Mouse (Mus musculus): ENCODE measurements around the gene Iqgap2. TPM values are rescaled to one million over a fixed set of nuclear protein-coding genes. Genes with fewer than 3 reads are reported as not detected.

Gene Iqgap2
- total and polyA plus RNA-seq, 3 experiments = 0.61 to 2.5 (median 2.2) TPM

GRCm38 (mm10) chr13:95651870-95652668, 239.7 kb downstream of the Iqgap2 start:
- Histone ChIP-seq H3K27me3 (ENCODE audit: control insufficient read depth, insufficient read depth, low read length) (no peaks in the 10 kb centered on the region), H3K79me2 (replicated peaks; ENCODE audit: control insufficient read depth, insufficient read depth, low read length) (no peaks in the 10 kb centered on the region), H3K4me1 (ENCODE audit: control insufficient read depth, insufficient read depth, low read length) (peaks cover 1% of the 10 kb centered on the region; the same call in 1 of the 2 replicates), H3K9ac (ENCODE audit: low read depth, low read length) (no peak overlapping the region), H3K4me3 (no peak overlapping the region), H3K36me3 (ENCODE audit: control insufficient read depth, insufficient read depth, low read length) (no peaks in the 10 kb centered on the region), H3K27ac (no peak overlapping the region)
- WGBS = 56% methylated on average over 7 of the region's 7 CpGs
- no peak for DNase-seq
- TF ChIP-seq POLR2A (IDR thresholded peaks at IDR 0.05; ENCODE audit: insufficient read depth, low read depth, low read length) (no peak), EP300 (IDR thresholded peaks at IDR 0.05; ENCODE audit: insufficient read depth, low read depth, low read length) (no peak), CTCF (IDR thresholded peaks at IDR 0.05) (no peak)
- intact Hi-C loops (cut with DNase I) = no loop called here

GRCm38 (mm10) chr13:95649941-95650340, 241.8 kb downstream of the Iqgap2 start:
- DNase-seq = no peak
- no peak overlapping the region for H3K9ac ChIP-seq (ENCODE audit: low read depth, low read length)
- no peaks in the 10 kb centered on the region for H3K36me3 ChIP-seq (ENCODE audit: control insufficient read depth, insufficient read depth, low read length)
- H3K27ac ChIP-seq = no peak overlapping the region
- 95% methylated on average over 3 of the region's 3 CpGs for WGBS
- no peak overlapping the region for H3K4me3 ChIP-seq
- H3K27me3 ChIP-seq (ENCODE audit: control insufficient read depth, insufficient read depth, low read length) = no peaks in the 10 kb centered on the region
- peaks cover 1% of the 10 kb centered on the region; the same call in 1 of the 2 replicates for H3K4me1 ChIP-seq (ENCODE audit: control insufficient read depth, insufficient read depth, low read length)
- TF ChIP-seq POLR2A (IDR thresholded peaks at IDR 0.05; ENCODE audit: insufficient read depth, low read depth, low read length) (no peak), EP300 (IDR thresholded peaks at IDR 0.05; ENCODE audit: insufficient read depth, low read depth, low read length) (no peak), CTCF (IDR thresholded peaks at IDR 0.05) (no peak)
- intact Hi-C loops (cut with DNase I) = no loop called here
- H3K79me2 ChIP-seq (replicated peaks; ENCODE audit: control insufficient read depth, insufficient read depth, low read length) = no peaks in the 10 kb centered on the region

GRCm38 (mm10) chr13:95647248-95647647, 244.5 kb downstream of the Iqgap2 start:
- intact Hi-C loops (cut with DNase I) = no loop called here
- no peak for DNase-seq
- H3K27me3 ChIP-seq (ENCODE audit: control insufficient read depth, insufficient read depth, low read length) = no peaks in the 10 kb centered on the region
- no peak for TF ChIP-seq CTCF (IDR thresholded peaks at IDR 0.05)
- TF ChIP-seq EP300 (IDR thresholded peaks at IDR 0.05; ENCODE audit: insufficient read depth, low read depth, low read length) = no peak
- no peak for TF ChIP-seq POLR2A (IDR thresholded peaks at IDR 0.05; ENCODE audit: insufficient read depth, low read depth, low read length)
- no peaks in the 10 kb centered on the region for H3K36me3 ChIP-seq (ENCODE audit: control insufficient read depth, insufficient read depth, low read length)
- H3K4me3 ChIP-seq = no peak overlapping the region
- WGBS = 47% methylated on average over 4 of the region's 4 CpGs
- no peaks in the 10 kb centered on the region for H3K79me2 ChIP-seq (replicated peaks; ENCODE audit: control insufficient read depth, insufficient read depth, low read length)
- H3K9ac ChIP-seq (ENCODE audit: low read depth, low read length) = no peak overlapping the region
- no peak overlapping the region for H3K27ac ChIP-seq
- peaks cover under 1% of the 10 kb centered on the region; the same call in 1 of the 2 replicates for H3K4me1 ChIP-seq (ENCODE audit: control insufficient read depth, insufficient read depth, low read length)

- H3K27ac ChIP-seq = no peak overlapping the region
- DNase-seq = no peak
- no peaks in the 10 kb centered on the region for H3K79me2 ChIP-seq (replicated peaks; ENCODE audit: control insufficient read depth, insufficient read depth, low read length)
- no peaks in the 10 kb centered on the region for H3K36me3 ChIP-seq (ENCODE audit: control insufficient read depth, insufficient read depth, low read length)
- H3K4me1 ChIP-seq (ENCODE audit: control insufficient read depth, insufficient read depth, low read length) = no peaks in the 10 kb centered on the region; the same call in 1 of the 2 replicates
- no peak overlapping the region for H3K4me3 ChIP-seq
- H3K9ac ChIP-seq (ENCODE audit: low read depth, low read length) = no peak overlapping the region
- H3K27me3 ChIP-seq (ENCODE audit: control insufficient read depth, insufficient read depth, low read length) = no peaks in the 10 kb centered on the region
- TF ChIP-seq CTCF (IDR thresholded peaks at IDR 0.05) (no peak), EP300 (IDR thresholded peaks at IDR 0.05; ENCODE audit: insufficient read depth, low read depth, low read length) (no peak), POLR2A (IDR thresholded peaks at IDR 0.05; ENCODE audit: insufficient read depth, low read depth, low read length) (no peak)
- intact Hi-C loops (cut with DNase I) = no loop called here
- 38% methylated on average over 9 of the region's 9 CpGs for WGBS
These were observed 245.0 kb downstream of the Iqgap2 start for GRCm38 (mm10) chr13:95646687-95647111.

GRCm38 (mm10) chr13:95643740-95644139, 248.0 kb downstream of the Iqgap2 start:
- H3K27me3 ChIP-seq (ENCODE audit: control insufficient read depth, insufficient read depth, low read length) = no peaks in the 10 kb centered on the region
- H3K36me3 ChIP-seq (ENCODE audit: control insufficient read depth, insufficient read depth, low read length) = no peaks in the 10 kb centered on the region
- H3K27ac ChIP-seq = no peak overlapping the region

More at GRCm38 (mm10) chr13:95643740-95644139, 248.0 kb downstream of the Iqgap2 start:
- DNase-seq = no peak
- intact Hi-C loops (cut with DNase I) = no loop called here
- H3K9ac ChIP-seq (ENCODE audit: low read depth, low read length) = no peak overlapping the region
- WGBS = 45% methylated on average over 7 of the region's 7 CpGs
- peaks cover 7% of the 10 kb centered on the region for H3K4me1 ChIP-seq (ENCODE audit: control insufficient read depth, insufficient read depth, low read length)
- no peaks in the 10 kb centered on the region for H3K79me2 ChIP-seq (replicated peaks; ENCODE audit: control insufficient read depth, insufficient read depth, low read length)
- TF ChIP-seq EP300 (IDR thresholded peaks at IDR 0.05; ENCODE audit: insufficient read depth, low read depth, low read length) = no peak
- TF ChIP-seq CTCF (IDR thresholded peaks at IDR 0.05) = no peak
- no peak for TF ChIP-seq POLR2A (IDR thresholded peaks at IDR 0.05; ENCODE audit: insufficient read depth, low read depth, low read length)
- no peak overlapping the region for H3K4me3 ChIP-seq

Data from heart, adult 2 months (tissue).